9 mouse cellular contexts compared by ENCODE assay signal in the genomic region with DNA sequence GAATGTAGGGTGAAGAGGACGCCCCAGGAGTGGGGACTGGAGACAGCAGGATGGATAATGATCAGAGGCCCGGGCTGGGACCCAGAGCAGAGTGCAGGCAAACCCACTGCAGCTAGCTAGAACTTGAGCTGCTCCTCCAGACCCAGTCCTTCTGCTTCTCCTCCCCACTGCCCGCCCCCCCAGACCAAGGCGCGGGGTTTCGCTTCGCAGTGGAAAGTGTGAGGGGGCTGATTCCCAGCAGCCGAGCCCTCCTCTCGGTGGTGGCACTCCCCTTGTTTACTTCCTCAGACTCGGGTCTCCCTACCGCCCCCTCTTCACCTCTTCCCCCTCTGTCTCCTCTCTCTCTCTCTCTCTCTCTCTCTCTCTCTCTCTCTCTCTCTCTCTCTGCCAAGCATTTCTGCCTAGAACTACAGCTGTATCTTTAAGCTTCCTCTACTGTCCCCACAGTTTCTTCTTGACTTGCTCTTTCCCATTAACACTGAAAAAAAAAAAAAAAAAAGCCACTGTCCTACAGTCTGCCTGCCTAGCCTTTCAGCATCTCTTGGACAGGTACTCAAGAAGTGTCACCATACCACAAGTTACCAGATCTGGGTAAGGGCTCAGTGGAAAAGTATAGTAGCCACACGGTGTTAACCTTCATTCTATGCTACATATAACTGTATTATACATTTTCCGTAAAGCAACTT. TPM values are rescaled to one million over a fixed set of nuclear protein-coding genes. Genes with fewer than 3 reads are reported as not detected.
A peak's percentile ranks its signal among the peaks of the same experiment; 100 is the strongest.
DNase-seq lines count a peak whose midpoint lies in the region; ATAC-seq and TF ChIP-seq lines count a peak whose summit lies in the region.
"Had no signal": no experiment of that assay in that cellular context is flagged by ENCODE, and none has a peak within 500 bp of the region (broad histone marks: within the 10 kb centered on the region; RNA-seq: fewer than 3 reads in every experiment).

Gene Lag3 (minus strand): TSS at position 173 of the 686 bp plus-strand sequence.

- TF ChIP-seq POLR2A in ES-Bruce4 (IDR thresholded peaks at IDR 0.05; ENCODE audit: insufficient read depth, low read length) = no peak

- no peak for TF ChIP-seq EP300 in ES-Bruce4 (IDR thresholded peaks at IDR 0.05; ENCODE audit: insufficient read depth, low read depth, low read length)

- no peak for TF ChIP-seq CTCF in ES-Bruce4 (IDR thresholded peaks at IDR 0.05; ENCODE audit: low read depth, low read length)

- no peak within 1 kb of the TSS for H3K4me3 ChIP-seq in hindbrain, embryonic 13.5 days
- H3K4me3 ChIP-seq in hindbrain, embryonic 16.5 days (ENCODE audit: low read length) = no peak within 1 kb of the TSS
- H3K4me3 ChIP-seq in ES-Bruce4 (ENCODE audit: low read depth, low read length) = no peak within 1 kb of the TSS
- no peak within 1 kb of the TSS for H3K4me3 ChIP-seq in forebrain, embryonic 16.5 days (replicated peaks; ENCODE audit: low read length)
- no peak within 1 kb of the TSS for H3K4me3 ChIP-seq in midbrain, embryonic 15.5 days

- no peak for ATAC-seq in hindbrain, embryonic 13.5 days (ENCODE audit: low FRiP score)
- no peak for ATAC-seq in hindbrain, embryonic 16.5 days
- ATAC-seq in forebrain, embryonic 16.5 days = no peak
- ATAC-seq in midbrain, embryonic 15.5 days (replicated peaks) = no peak
- ATAC-seq in megakaryocyte-erythroid progenitor cell, adult 5-6 weeks (replicated peaks; ENCODE audit: low FRiP score, low TSS enrichment, poor library complexity, severe bottlenecking) = no peak

- 22% methylated on average over 13 of the region's 13 CpGs for WGBS in hindbrain, embryonic 13.5 days
- WGBS in hindbrain, embryonic 16.5 days = 23% methylated on average over 8 of the region's 13 CpGs
- 27% methylated on average over 8 of the region's 13 CpGs for WGBS in forebrain, embryonic 16.5 days
- 19% methylated on average over 13 of the region's 13 CpGs for WGBS in midbrain, embryonic 15.5 days

- peaks cover 11% of the 10 kb centered on the region; the same call in 1 of the 2 replicates for H3K27me3 ChIP-seq in hindbrain, embryonic 13.5 days
- no peaks in the 10 kb centered on the region for H3K27me3 ChIP-seq in hindbrain, embryonic 16.5 days (replicated peaks; ENCODE audit: control insufficient read depth, insufficient read depth, low read length)
- no peaks in the 10 kb centered on the region for H3K27me3 ChIP-seq in ES-Bruce4 (ENCODE audit: control insufficient read depth, insufficient read depth, low read length, poor library complexity, severe bottlenecking)
- no peaks in the 10 kb centered on the region for H3K27me3 ChIP-seq in forebrain, embryonic 16.5 days (replicated peaks; ENCODE audit: control insufficient read depth, insufficient read depth, low read length)
- H3K27me3 ChIP-seq in midbrain, embryonic 15.5 days (replicated peaks) = 0 out of 2 replicates have a peak, but pooled peaks cover 2% of the 10 kb centered on the region

- DNase-seq in cerebellum, adult 11-12 months = no peak
- no peak for DNase-seq in ovary, postnatal 10 days (ENCODE audit: low spot score)
- DNase-seq: cerebellum, adult 18-20 months had no signal

- peaks cover 61% of the 10 kb centered on the region for H3K4me1 ChIP-seq in hindbrain, embryonic 13.5 days (replicated peaks)
- peaks cover 31% of the 10 kb centered on the region for H3K4me1 ChIP-seq in hindbrain, embryonic 16.5 days (ENCODE audit: control insufficient read depth, insufficient read depth, low read depth, low read length)
- H3K4me1 ChIP-seq in ES-Bruce4 (ENCODE audit: control insufficient read depth, insufficient read depth, low read length) = peaks cover 5% of the 10 kb centered on the region
- peaks cover 36% of the 10 kb centered on the region for H3K4me1 ChIP-seq in forebrain, embryonic 16.5 days (replicated peaks; ENCODE audit: control insufficient read depth, insufficient read depth, low read length)
- peaks cover 41% of the 10 kb centered on the region for H3K4me1 ChIP-seq in midbrain, embryonic 15.5 days

- H3K9me3 ChIP-seq in hindbrain, embryonic 13.5 days = no peaks in the 10 kb centered on the region
- no peaks in the 10 kb centered on the region for H3K9me3 ChIP-seq in hindbrain, embryonic 16.5 days (ENCODE audit: control insufficient read depth, low read length)
- H3K9me3 ChIP-seq in ES-Bruce4 (replicated peaks; ENCODE audit: control insufficient read depth, insufficient read depth, low read length, poor library complexity, severe bottlenecking) = no peaks in the 10 kb centered on the region
- no peaks in the 10 kb centered on the region for H3K9me3 ChIP-seq in forebrain, embryonic 16.5 days (ENCODE audit: control insufficient read depth, low read length)
- H3K9me3 ChIP-seq in midbrain, embryonic 15.5 days = no peaks in the 10 kb centered on the region

- H3K4me2 ChIP-seq in hindbrain, embryonic 13.5 days = 0 out of 2 replicates have a peak within 1 kb of the TSS, but pooled peaks have one; percentile 2
- no peak within 1 kb of the TSS; the same call in 1 of the 2 replicates for H3K4me2 ChIP-seq in hindbrain, embryonic 16.5 days (ENCODE audit: low read length)
- H3K4me2 ChIP-seq in forebrain, embryonic 16.5 days (ENCODE audit: low read length) = no peak within 1 kb of the TSS
- peak within 1 kb of the TSS; percentile 17; the same call in 1 of the 2 replicates for H3K4me2 ChIP-seq in midbrain, embryonic 15.5 days

- peak within 1 kb of the TSS; percentile 100 for H3K27ac ChIP-seq in hindbrain, embryonic 13.5 days
- no peak within 1 kb of the TSS for H3K27ac ChIP-seq in hindbrain, embryonic 16.5 days (ENCODE audit: low read depth, low read length)
- no peak within 1 kb of the TSS for H3K27ac ChIP-seq in ES-Bruce4 (ENCODE audit: insufficient read depth, low read length)
- H3K27ac ChIP-seq in forebrain, embryonic 16.5 days (ENCODE audit: low read length) = no peak within 1 kb of the TSS
- H3K27ac ChIP-seq in midbrain, embryonic 15.5 days = no peak within 1 kb of the TSS

- 0 out of 2 replicates have a peak within 1 kb of the TSS, but pooled peaks have one; percentile 61 for H3K9ac ChIP-seq in hindbrain, embryonic 13.5 days
- no peak within 1 kb of the TSS for H3K9ac ChIP-seq in hindbrain, embryonic 16.5 days (ENCODE audit: low read depth, low read length)
- H3K9ac ChIP-seq in ES-Bruce4 (ENCODE audit: low read depth, poor library complexity, severe bottlenecking) = peak within 1 kb of the TSS; percentile 10; the same call in 1 of the 2 replicates
- 0 out of 2 replicates have a peak within 1 kb of the TSS, but pooled peaks have one; percentile 23 for H3K9ac ChIP-seq in forebrain, embryonic 16.5 days (replicated peaks; ENCODE audit: low read depth, low read length)
- no peak within 1 kb of the TSS for H3K9ac ChIP-seq in midbrain, embryonic 15.5 days

- peaks cover 33% of the 10 kb centered on the region for H3K36me3 ChIP-seq in hindbrain, embryonic 13.5 days
- H3K36me3 ChIP-seq in hindbrain, embryonic 16.5 days (ENCODE audit: control insufficient read depth, insufficient read depth, low read length) = peaks cover 18% of the 10 kb centered on the region
- 0 out of 2 replicates have a peak, but pooled peaks cover 6% of the 10 kb centered on the region for H3K36me3 ChIP-seq in ES-Bruce4 (ENCODE audit: control insufficient read depth, insufficient read depth, low read length, poor library complexity, severe bottlenecking)
- peaks cover 14% of the 10 kb centered on the region for H3K36me3 ChIP-seq in forebrain, embryonic 16.5 days (ENCODE audit: control insufficient read depth, insufficient read depth)
- peaks cover 20% of the 10 kb centered on the region; the same call in 1 of the 2 replicates for H3K36me3 ChIP-seq in midbrain, embryonic 15.5 days (replicated peaks)

RNA-seq across cellular contexts. Expression of gene Lag3, which starts in this region (rescaled TPM):
- 2.4 and 2.6 TPM in 2 replicates for polyA plus RNA-seq in hindbrain, embryonic 13.5 days (2015; fragmentation: Nextera tagmentation; extraction: Ambion mirVana)
- polyA plus RNA-seq in hindbrain, embryonic 16.5 days (2015; fragmentation: Nextera tagmentation; extraction: Ambion mirVana) = 3.0 and 3.6 TPM in 2 replicates
- polyA plus RNA-seq in ES-Bruce4 (2011; ENCODE audit: insufficient read depth, insufficient read length, low read depth, missing spikeins) = 4.0 and 5.9 TPM in 2 replicates
- polyA plus RNA-seq in forebrain, embryonic 16.5 days (2015; fragmentation: Nextera tagmentation; extraction: Ambion mirVana) = 1.7 and 2.9 TPM in 2 replicates
- 2.8 and 3.2 TPM in 2 replicates for polyA plus RNA-seq in midbrain, embryonic 15.5 days (2015; fragmentation: Nextera tagmentation; extraction: Ambion mirVana)
- 0.09 and 0.35 TPM in 2 replicates for total RNA-seq in megakaryocyte-erythroid progenitor cell, adult 5-6 weeks (2014; fragmentation: Nextera tagmentation)
- total RNA-seq in megakaryocyte-erythroid progenitor cell, adult 5-6 weeks (2017) = 1.6 TPM in 1 of 2 replicates, not detected in the other

Comparison
In these comparisons a context has a peak if more than half of its experiments do, and no peak if none do; other contexts are left out.
1. H3K4me2 ChIP-seq: peak in hindbrain, embryonic 13.5 days (single experiment) and midbrain, embryonic 15.5 days (single experiment); none in hindbrain, embryonic 16.5 days (single experiment) and forebrain, embryonic 16.5 days (single experiment).
2. H3K9ac ChIP-seq: peak in hindbrain, embryonic 13.5 days (single experiment), ES-Bruce4 (single experiment) and forebrain, embryonic 16.5 days (single experiment); none in hindbrain, embryonic 16.5 days (single experiment) and midbrain, embryonic 15.5 days (single experiment).